Mouse (Mus musculus): Measurements from ENCODE around the gene Npy5r. TPM values are rescaled to one million over a fixed set of nuclear protein-coding genes. Genes with fewer than 3 reads are reported as not detected.

Npy5r gene
- polyA plus RNA-seq, 1 experiment: 2.0 TPM

GRCm38 (mm10) chr8:66696970-66697843, 9.3 kb upstream of the Npy5r start, which contains the start of gene Npy1r:
Gene Npy1r (plus strand): TSS chr8:66697192.
- under 1% methylated on average over 30 of the region's 30 CpGs for WGBS
- Histone ChIP-seq H3K4me1 (ENCODE audit: control insufficient read depth, insufficient read depth, low read length) (no peaks in the 10 kb centered on the region), H3K27ac (ENCODE audit: insufficient read depth, low read length) (no peak within 1 kb of the TSS), H3K27me3 (ENCODE audit: control insufficient read depth, insufficient read depth, low read length) (no peaks in the 10 kb centered on the region; the same call in 1 of the 2 replicates), H3K4me3 (replicated peaks; ENCODE audit: insufficient read depth, low read depth, low read length) (peak within 1 kb of the TSS; percentile 17)
- TF ChIP-seq POLR2A (IDR thresholded peaks at IDR 0.05; ENCODE audit: borderline replicate concordance, insufficient read depth, low read length) (no peak), CTCF (IDR thresholded peaks at IDR 0.05; ENCODE audit: borderline replicate concordance, insufficient read depth, low read depth, low read length) (no peak)
- peak in 1 of 2 experiments; percentile 18 for DNase-seq

DNA sequence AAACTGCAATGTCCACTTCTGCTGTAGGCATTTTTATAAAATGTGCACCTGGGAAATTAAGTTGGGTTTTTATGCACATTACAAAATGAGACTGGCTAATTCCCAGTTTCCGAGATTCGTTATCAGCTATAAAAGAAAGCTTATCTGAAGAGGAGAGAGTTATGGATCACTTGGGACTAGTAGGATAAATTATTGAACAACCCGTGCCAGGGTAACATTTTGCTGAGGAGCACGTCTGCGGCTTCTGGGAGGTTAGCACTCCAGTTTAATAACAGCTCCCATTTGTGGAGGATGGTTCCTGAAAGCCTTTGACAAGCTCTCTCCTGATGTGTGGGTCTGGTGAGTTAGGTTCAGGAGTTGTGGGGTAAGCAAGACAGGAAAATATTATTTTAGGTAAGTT, 2.5 kb upstream of the Npy5r start:
- WGBS: 86% methylated on average over 5 of the region's 5 CpGs
- Histone ChIP-seq H3K4me3 (replicated peaks; ENCODE audit: insufficient read depth, low read depth, low read length) (no peak overlapping the region), H3K27ac (ENCODE audit: insufficient read depth, low read length) (no peak overlapping the region), H3K27me3 (ENCODE audit: control insufficient read depth, insufficient read depth, low read length) (no peaks in the 10 kb centered on the region; the same call in 1 of the 2 replicates), H3K4me1 (ENCODE audit: control insufficient read depth, insufficient read depth, low read length) (no peaks in the 10 kb centered on the region; the same call in 1 of the 2 replicates)
- no peak for DNase-seq
- TF ChIP-seq CTCF (IDR thresholded peaks at IDR 0.05; ENCODE audit: borderline replicate concordance, insufficient read depth, low read depth, low read length): no peak
- no peak for TF ChIP-seq POLR2A (IDR thresholded peaks at IDR 0.05; ENCODE audit: borderline replicate concordance, insufficient read depth, low read length)

GRCm38 (mm10) chr8:66688799-66689198, 871 bp upstream of the Npy5r start:
- TF ChIP-seq POLR2A (IDR thresholded peaks at IDR 0.05; ENCODE audit: borderline replicate concordance, insufficient read depth, low read length) (no peak), CTCF (IDR thresholded peaks at IDR 0.05; ENCODE audit: borderline replicate concordance, insufficient read depth, low read depth, low read length) (no peak)
- Histone ChIP-seq H3K27ac (ENCODE audit: insufficient read depth, low read length) (no peak overlapping the region), H3K4me3 (replicated peaks; ENCODE audit: insufficient read depth, low read depth, low read length) (no peak overlapping the region), H3K27me3 (ENCODE audit: control insufficient read depth, insufficient read depth, low read length) (no peaks in the 10 kb centered on the region; the same call in 1 of the 2 replicates), H3K4me1 (ENCODE audit: control insufficient read depth, insufficient read depth, low read length) (no peaks in the 10 kb centered on the region; the same call in 1 of the 2 replicates)
- WGBS: 60% methylated on average over 4 of the region's 4 CpGs
- no peak for DNase-seq

GRCm38 (mm10) chr8:66688395-66688794, 467 bp upstream of the Npy5r start:
- TF ChIP-seq POLR2A (IDR thresholded peaks at IDR 0.05; ENCODE audit: borderline replicate concordance, insufficient read depth, low read length) (no peak), CTCF (IDR thresholded peaks at IDR 0.05; ENCODE audit: borderline replicate concordance, insufficient read depth, low read depth, low read length) (no peak)
- 30% methylated on average over 6 of the region's 6 CpGs for WGBS
- H3K27me3 ChIP-seq (ENCODE audit: control insufficient read depth, insufficient read depth, low read length): no peaks in the 10 kb centered on the region; the same call in 1 of the 2 replicates
- no peak overlapping the region for H3K27ac ChIP-seq (ENCODE audit: insufficient read depth, low read length)
- H3K4me3 ChIP-seq (replicated peaks; ENCODE audit: insufficient read depth, low read depth, low read length): no peak overlapping the region
- no peaks in the 10 kb centered on the region; the same call in 1 of the 2 replicates for H3K4me1 ChIP-seq (ENCODE audit: control insufficient read depth, insufficient read depth, low read length)
- no peak for DNase-seq

- Histone ChIP-seq H3K4me3 (replicated peaks; ENCODE audit: insufficient read depth, low read depth, low read length) (no peak overlapping the region), H3K27me3 (ENCODE audit: control insufficient read depth, insufficient read depth, low read length) (no peaks in the 10 kb centered on the region), H3K4me1 (ENCODE audit: control insufficient read depth, insufficient read depth, low read length) (no peaks in the 10 kb centered on the region), H3K27ac (ENCODE audit: insufficient read depth, low read length) (no peak overlapping the region)
- no peak for DNase-seq
- TF ChIP-seq CTCF (IDR thresholded peaks at IDR 0.05; ENCODE audit: borderline replicate concordance, insufficient read depth, low read depth, low read length): no peak
- TF ChIP-seq POLR2A (IDR thresholded peaks at IDR 0.05; ENCODE audit: borderline replicate concordance, insufficient read depth, low read length): no peak
- WGBS: 89% methylated on average over 2 of the region's 2 CpGs
Measured at GRCm38 (mm10) chr8:66681261-66681660, 6.7 kb downstream of the Npy5r start.

- no peak overlapping the region for H3K4me3 ChIP-seq (replicated peaks; ENCODE audit: insufficient read depth, low read depth, low read length)
- no peak for TF ChIP-seq POLR2A (IDR thresholded peaks at IDR 0.05; ENCODE audit: borderline replicate concordance, insufficient read depth, low read length)
- TF ChIP-seq CTCF (IDR thresholded peaks at IDR 0.05; ENCODE audit: borderline replicate concordance, insufficient read depth, low read depth, low read length): no peak
- no peaks in the 10 kb centered on the region for H3K4me1 ChIP-seq (ENCODE audit: control insufficient read depth, insufficient read depth, low read length)
- 59% methylated on average over 1 of the region's 1 CpGs for WGBS
- H3K27ac ChIP-seq (ENCODE audit: insufficient read depth, low read length): no peak overlapping the region
- DNase-seq: no peak
- H3K27me3 ChIP-seq (ENCODE audit: control insufficient read depth, insufficient read depth, low read length): no peaks in the 10 kb centered on the region
Measured at GRCm38 (mm10) chr8:66630721-66631120, 57.2 kb downstream of the Npy5r start.

Other genes with a start within 250 kb of the Npy5r start
- gene Tma16, start 201.6 kb downstream of the Npy5r start, polyA plus RNA-seq (2012; rRNA removed): 7.6 and 7.9 TPM in 2 replicates
- gene Tktl2, start 176.4 kb downstream of the Npy5r start, polyA plus RNA-seq (2012; rRNA removed): 0.02 and 0.03 TPM in 2 replicates
- gene Npy1r, start 9.1 kb upstream of the Npy5r start, polyA plus RNA-seq (2012; rRNA removed): 2.5 and 3.0 TPM in 2 replicates
- 6.4 and 7.0 TPM in 2 replicates for gene Naf1, start 172.1 kb upstream of the Npy5r start, polyA plus RNA-seq (2012; rRNA removed)